Mouse (Mus musculus) CH12.LX (cell line): ENCODE data around the gene Cdk5. TPM values are rescaled to one million over a fixed set of nuclear protein-coding genes. Genes with fewer than 3 reads are reported as not detected.

ENCODE experiments used
- DNase-seq: peaks from one replicate; pipeline ENCODE4 v3.0.0-alpha.2; 2013; ENCODE audit errors: extremely low read depth
- H3K27ac ChIP-seq: 2 replicates; pipeline ENCODE4 v1.5.1; 2012; ENCODE audit warnings: low read depth, mild to moderate bottlenecking, control low read depth, moderate library complexity; ENCODE audit not compliant: insufficient read depth
- H3K27me3 ChIP-seq: replicated peaks from 2 replicates; pipeline ENCODE3; 2012; ENCODE audit warnings: inconsistent platforms
- H3K36me3 ChIP-seq, 2 experiments: replicated peaks in 1 of 2; 2 replicates each; pipeline versions ENCODE3 to v1.6.1; 2012; ENCODE audit warnings: inconsistent platforms in 1 of 2, low read length in 1 of 2, mild to moderate bottlenecking in 1 of 2, mixed read lengths in 1 of 2, moderate library complexity in 1 of 2; ENCODE audit not compliant: control insufficient read depth in 1 of 2, insufficient read depth in 1 of 2
- H3K4me1 ChIP-seq, 2 experiments: 2 replicates each; pipeline ENCODE4 v1.6.1; 2012; ENCODE audit warnings: inconsistent platforms in 1 of 2, moderate library complexity in 1 of 2; ENCODE audit not compliant: insufficient read depth in 2 of 2, control insufficient read depth in 1 of 2
- H3K4me2 ChIP-seq: 2 replicates; pipeline ENCODE4 v1.6.1; 2012; ENCODE audit warnings: low read depth, mild to moderate bottlenecking, control low read depth; ENCODE audit not compliant: poor library complexity, insufficient read depth, severe bottlenecking
- H3K4me3 ChIP-seq, 3 experiments: fragments of 150-350 bp in 1 of 3; sonication (generic) in 1 of 3; replicated peaks in 1 of 3; 2 replicates each; pipeline versions ENCODE3 to v1.5.1; 2011 to 2012; ENCODE audit warnings: low read depth in 2 of 3, low read length in 2 of 3, mild to moderate bottlenecking in 2 of 3, moderate library complexity in 2 of 3, control low read depth in 1 of 3, improper control_type of control experiment in 1 of 3, inconsistent platforms in 1 of 3, mixed read lengths in 1 of 3; ENCODE audit not compliant: poor library complexity in 1 of 3
- H3K79me2 ChIP-seq: replicated peaks from 2 replicates; pipeline ENCODE4 v1.6.1; 2012; ENCODE audit warnings: mild to moderate bottlenecking, moderate library complexity; ENCODE audit not compliant: control insufficient read depth, poor library complexity, insufficient read depth, severe bottlenecking; ENCODE audit errors: extremely low read depth
- H3K9ac ChIP-seq: 2 replicates; pipeline ENCODE4 v1.6.1; 2012; ENCODE audit warnings: low read depth, mild to moderate bottlenecking, control low read depth, moderate library complexity; ENCODE audit not compliant: insufficient read depth
- H3K9me3 ChIP-seq: replicated peaks from 2 replicates; pipeline ENCODE3; 2012; ENCODE audit warnings: low read length, inconsistent platforms, mixed read lengths
- BHLHE40 ChIP-seq: IDR thresholded peaks from 2 replicates; pipeline ENCODE4 v1.6.1; 2011; ENCODE audit warnings: mild to moderate bottlenecking, low read depth, low read length, improper control_type of control experiment
- CHD2 ChIP-seq: IDR thresholded peaks from 2 replicates; pipeline ENCODE4 v1.6.1; 2011; ENCODE audit warnings: low read length, improper control_type of control experiment
- EP300 ChIP-seq: IDR thresholded peaks from 2 replicates; pipeline ENCODE4 v1.6.1; 2011; ENCODE audit warnings: low read length, improper control_type of control experiment
- HCFC1 ChIP-seq: IDR thresholded peaks from 2 replicates; pipeline ENCODE4 v1.6.1; 2012; ENCODE audit warnings: low read depth, mild to moderate bottlenecking, inconsistent platforms, low read length, improper control_type of control experiment
- IRF4 ChIP-seq: IDR thresholded peaks from 2 replicates; pipeline ENCODE4 v1.6.1; 2014; ENCODE audit warnings: low read depth, mild to moderate bottlenecking, inconsistent platforms, low read length, improper control_type of control experiment
- JUND ChIP-seq: conservative IDR thresholded peaks from 2 replicates; pipeline ENCODE4 v1.6.1; 2011; ENCODE audit warnings: low read depth, low read length, improper control_type of control experiment
- MAX ChIP-seq: IDR thresholded peaks from 2 replicates; pipeline ENCODE4 v1.6.1; 2011; ENCODE audit warnings: low read length, improper control_type of control experiment
- MAZ ChIP-seq: IDR thresholded peaks from 2 replicates; pipeline ENCODE4 v1.6.1; 2012; ENCODE audit warnings: low read depth, mild to moderate bottlenecking, inconsistent platforms, low read length, improper control_type of control experiment, moderate library complexity
- MEF2A ChIP-seq: IDR thresholded peaks from 2 replicates; pipeline ENCODE4 v1.6.1; 2014; ENCODE audit warnings: low read depth, mild to moderate bottlenecking, inconsistent platforms, low read length, improper control_type of control experiment, borderline replicate concordance
- MXI1 ChIP-seq: IDR thresholded peaks from 2 replicates; pipeline ENCODE4 v1.6.1; 2011; ENCODE audit warnings: mild to moderate bottlenecking, low read depth, low read length, improper control_type of control experiment
- MYC ChIP-seq: IDR thresholded peaks from 2 replicates; pipeline ENCODE4 v1.6.1; 2011; ENCODE audit warnings: low read depth, mild to moderate bottlenecking, improper control_type of control experiment, low read length
- POLR2A ChIP-seq: IDR thresholded peaks from 2 replicates; pipeline ENCODE4 v1.6.1; 2011; ENCODE audit warnings: low read depth, mild to moderate bottlenecking, improper control_type of control experiment, low read length
- POLR2AphosphoS2 ChIP-seq: IDR thresholded peaks from 2 replicates; pipeline ENCODE4 v1.6.1; 2011; ENCODE audit warnings: low read depth, low read length, improper control_type of control experiment
- RAD21 ChIP-seq: IDR thresholded peaks from 2 replicates; pipeline ENCODE4 v1.6.1; 2011; ENCODE audit warnings: low read depth, mild to moderate bottlenecking, low read length, improper control_type of control experiment, moderate library complexity
- RCOR1 ChIP-seq: conservative IDR thresholded peaks from 2 replicates; pipeline ENCODE4 v1.6.1; 2012; ENCODE audit warnings: low read depth, mild to moderate bottlenecking, inconsistent platforms, low read length, improper control_type of control experiment
- SMC3 ChIP-seq: IDR thresholded peaks from 2 replicates; pipeline ENCODE4 v1.6.1; 2011; ENCODE audit warnings: low read depth, low read length, improper control_type of control experiment
- TBP ChIP-seq: conservative IDR thresholded peaks from 2 replicates; pipeline ENCODE4 v1.6.1; 2011; ENCODE audit warnings: low read depth, low read length, improper control_type of control experiment
- USF2 ChIP-seq: conservative IDR thresholded peaks from 2 replicates; pipeline ENCODE4 v1.6.1; 2011; ENCODE audit warnings: low read depth, low read length, improper control_type of control experiment
- ZC3H11A ChIP-seq: IDR thresholded peaks from 2 replicates; pipeline ENCODE4 v1.6.1; 2012; ENCODE audit warnings: low read depth, mild to moderate bottlenecking, inconsistent platforms, low read length, improper control_type of control experiment
- ZNF384 ChIP-seq: IDR thresholded peaks from 2 replicates; pipeline ENCODE4 v1.6.1; 2012; ENCODE audit warnings: low read depth, low read length, improper control_type of control experiment, inconsistent platforms
- dilution Hi-C: fragments of 300-500 bp; cut with MboI; formaldehyde crosslinking; loops from 2 replicates; pipeline ENCODE4 v1.14.3; 2020; ENCODE audit warnings: low sequenced_read_pairs; ENCODE audit not compliant: extremely low pct_unique_long_range_greater_than_20kb, extremely low pct_ligation_motif_present
- in situ Hi-C: fragments of 300-500 bp; cut with MboI; formaldehyde crosslinking; loops from 3 replicates; pipeline ENCODE4 v1.14.3; 2019; ENCODE audit warnings: low sequenced_read_pairs, low pct_ligation_motif_present, low pct_unique_long_range_greater_than_20kb, mixed read lengths
- polyA plus RNA-seq: library from polyadenylated mRNA; unstranded; fragments of >175 nt; gene quantifications from 2 replicates; pipeline ENCODE4 v1.2.1, GENCODE M21; 2012; ENCODE audit warnings: low read depth; ENCODE audit not compliant: insufficient read length
- total RNA-seq, 2 experiments: library from RNA; depleted of rRNA; stranded (reverse); fragments of 300-350 nt in 1 of 2; fragments of >200 nt in 1 of 2; gene quantifications; 2 replicates each; pipeline ENCODE4 v1.2.3; 2012 to 2014

Cdk5 gene
- total and polyA plus RNA-seq, 3 experiments, result 7.4 to 26.6 (median 12.1) TPM

- H3K4me3 ChIP-seq, result no peak overlapping the region
- in situ Hi-C loops (no loop called here), dilution Hi-C loops (no loop called here)
- peaks cover 6 to 27% of the 10 kb centered on the region in 2 experiments for H3K4me1 ChIP-seq
- no peaks in the 10 kb centered on the region for H3K9me3 ChIP-seq
- DNase-seq, result no peak
- no peak overlapping the region for H3K9ac ChIP-seq
- H3K79me2 ChIP-seq, result no peaks in the 10 kb centered on the region
- no peak overlapping the region for H3K27ac ChIP-seq
- TF ChIP-seq POLR2A (no peak), BHLHE40 (no peak), ZC3H11A (no peak), MAZ (no peak), POLR2AphosphoS2 (no peak), ZNF384 (no peak), MEF2A (no peak), HCFC1 (no peak), RAD21 (no peak), MYC (no peak)
- peaks cover 34 to 79% of the 10 kb centered on the region in 2 experiments for H3K36me3 ChIP-seq
- H3K27me3 ChIP-seq, result no peaks in the 10 kb centered on the region
- no peak overlapping the region for H3K4me2 ChIP-seq
These were observed 22.3 kb downstream of the Cdk5 start for GRCm38 (mm10) chr5:24400911-24401605.

GRCm38 (mm10) chr5:24400362-24400761 lies 23.0 kb downstream of the Cdk5 start:
- no peak for DNase-seq
- Histone ChIP-seq H3K36me3 (peaks cover 30 to 72% of the 10 kb centered on the region in 2 experiments), H3K27ac (no peak overlapping the region)
- TF ChIP-seq USF2, result no peak
- no peak for TF ChIP-seq MYC
- TF ChIP-seq EP300, result no peak
- no peak for TF ChIP-seq CHD2
- TF ChIP-seq POLR2A, result no peak
- TF ChIP-seq HCFC1, result no peak
- TF ChIP-seq RCOR1, result no peak
- TF ChIP-seq, all 38 proteins: peak for 0
- H3K9ac ChIP-seq, result no peak overlapping the region
- dilution Hi-C loops, result no loop called here
- H3K79me2 ChIP-seq, result no peaks in the 10 kb centered on the region
- in situ Hi-C loops, result no loop called here
- H3K27me3 ChIP-seq, result no peaks in the 10 kb centered on the region
- H3K4me1 ChIP-seq, result peaks cover 6 to 26% of the 10 kb centered on the region in 2 experiments
- H3K9me3 ChIP-seq, result no peaks in the 10 kb centered on the region
- no peak overlapping the region for H3K4me3 ChIP-seq
- no peak overlapping the region for H3K4me2 ChIP-seq

GRCm38 (mm10) chr5:24399686-24400085 lies 23.6 kb downstream of the Cdk5 start:
- no peak overlapping the region for H3K4me2 ChIP-seq
- H3K4me1 ChIP-seq, result peaks cover 6 to 23% of the 10 kb centered on the region in 2 experiments

More at GRCm38 (mm10) chr5:24399686-24400085, 23.6 kb downstream of the Cdk5 start:
- no peak for DNase-seq
- H3K36me3 ChIP-seq, result peaks cover 30 to 66% of the 10 kb centered on the region in 2 experiments
- H3K4me3 ChIP-seq, result no peak overlapping the region
- H3K9me3 ChIP-seq, result no peaks in the 10 kb centered on the region
- H3K27me3 ChIP-seq, result no peaks in the 10 kb centered on the region
- in situ Hi-C loops (no loop called here), dilution Hi-C loops (no loop called here)
- H3K79me2 ChIP-seq, result no peaks in the 10 kb centered on the region
- no peak for TF ChIP-seq MAX
- no peak for TF ChIP-seq MAZ
- TF ChIP-seq TBP, result no peak
- no peak for TF ChIP-seq JUND
- TF ChIP-seq MXI1, result no peak
- TF ChIP-seq IRF4, result no peak
- TF ChIP-seq SMC3, result no peak
- TF ChIP-seq, all 38 proteins: peak for 0
- no peak overlapping the region for H3K9ac ChIP-seq
- no peak overlapping the region for H3K27ac ChIP-seq
